Mouse (Mus musculus): ENCODE measurements at regions not wholly inside any gene's neighbourhood (a gene's known extent, or its start where the extent isn't known, plus 50 kb on each side); places are given as distances from the start of the nearest gene placed in this dataset.

- Histone ChIP-seq H3K4me1 (peaks cover 10% of the 10 kb centered on the region), H3K36me3 (no peaks in the 10 kb centered on the region), H3K27me3 (ENCODE audit: low read depth, poor library complexity, severe bottlenecking) (no peaks in the 10 kb centered on the region), H3K9me3 (replicated peaks) (no peaks in the 10 kb centered on the region), H3K4me3 (no peak overlapping the region), H3K27ac (peak overlapping the region; percentile 50; the same call in 1 of the 2 replicates)
- DNase-seq (ENCODE audit: low spot score): no peak
- WGBS: 42% methylated on average over 13 of the region's 13 CpGs
These were observed 210.8 kb downstream of the Prdm2 start for GRCm38 (mm10) chr4:143001961-143002360.

GRCm38 (mm10) chr4:143001486-143001885 lies 211.3 kb downstream of the Prdm2 start:
- peaks cover 10% of the 10 kb centered on the region for H3K4me1 ChIP-seq
- no peaks in the 10 kb centered on the region for H3K36me3 ChIP-seq
- DNase-seq (ENCODE audit: low spot score): no peak
- 68% methylated on average over 5 of the region's 5 CpGs for WGBS
- no peaks in the 10 kb centered on the region for H3K27me3 ChIP-seq (ENCODE audit: low read depth, poor library complexity, severe bottlenecking)
- 0 out of 2 replicates have a peak overlapping the region, but pooled peaks have one; percentile 50 for H3K27ac ChIP-seq
- H3K9me3 ChIP-seq (replicated peaks): no peaks in the 10 kb centered on the region
- H3K4me3 ChIP-seq: no peak overlapping the region

GRCm38 (mm10) chr4:142996406-142996805 lies 216.4 kb downstream of the Prdm2 start:
- Histone ChIP-seq H3K27me3 (ENCODE audit: low read depth, poor library complexity, severe bottlenecking) (no peaks in the 10 kb centered on the region), H3K36me3 (no peaks in the 10 kb centered on the region), H3K4me3 (no peak overlapping the region), H3K27ac (no peak overlapping the region), H3K4me1 (peaks cover 2% of the 10 kb centered on the region; the same call in 1 of the 2 replicates), H3K9me3 (replicated peaks) (no peaks in the 10 kb centered on the region)
- 57% methylated on average over 4 of the region's 4 CpGs for WGBS
- no peak for DNase-seq (ENCODE audit: low spot score)

GRCm38 (mm10) chr4:142991401-142991800 lies 221.4 kb downstream of the Prdm2 start:
- WGBS: 77% methylated on average over 4 of the region's 4 CpGs
- no peaks in the 10 kb centered on the region for H3K9me3 ChIP-seq (replicated peaks)
- H3K4me1 ChIP-seq: peaks cover 6% of the 10 kb centered on the region
- H3K36me3 ChIP-seq: no peaks in the 10 kb centered on the region
- H3K27me3 ChIP-seq (ENCODE audit: low read depth, poor library complexity, severe bottlenecking): no peaks in the 10 kb centered on the region
- H3K27ac ChIP-seq: no peak overlapping the region
- H3K4me3 ChIP-seq: no peak overlapping the region
- no peak for DNase-seq (ENCODE audit: low spot score)

GRCm38 (mm10) chr4:142989175-142989574 lies 223.6 kb downstream of the Prdm2 start:
- H3K27ac ChIP-seq: no peak overlapping the region
- H3K36me3 ChIP-seq: no peaks in the 10 kb centered on the region
- H3K27me3 ChIP-seq (ENCODE audit: low read depth, poor library complexity, severe bottlenecking): no peaks in the 10 kb centered on the region
- peaks cover 6% of the 10 kb centered on the region for H3K4me1 ChIP-seq
- 3% methylated on average over 8 of the region's 8 CpGs for WGBS
- H3K9me3 ChIP-seq (replicated peaks): no peaks in the 10 kb centered on the region
- DNase-seq (ENCODE audit: low spot score): peak; percentile 38
- peak overlapping the region; percentile 31 for H3K4me3 ChIP-seq

GRCm38 (mm10) chr4:142983295-142983624 lies 229.5 kb downstream of the Prdm2 start:
- H3K27me3 ChIP-seq (ENCODE audit: low read depth, poor library complexity, severe bottlenecking): no peaks in the 10 kb centered on the region
- H3K9me3 ChIP-seq (replicated peaks): no peaks in the 10 kb centered on the region
- 77% methylated on average over 6 of the region's 6 CpGs for WGBS
- no peak overlapping the region for H3K4me3 ChIP-seq
- H3K36me3 ChIP-seq: no peaks in the 10 kb centered on the region
- no peaks in the 10 kb centered on the region; the same call in 1 of the 2 replicates for H3K4me1 ChIP-seq
- H3K27ac ChIP-seq: no peak overlapping the region
- no peak for DNase-seq (ENCODE audit: low spot score)

- 74% methylated on average over 8 of the region's 8 CpGs for WGBS
- H3K4me1 ChIP-seq: no peaks in the 10 kb centered on the region; the same call in 1 of the 2 replicates
- DNase-seq (ENCODE audit: low spot score): no peak
- H3K9me3 ChIP-seq (replicated peaks): no peaks in the 10 kb centered on the region
- no peak overlapping the region for H3K4me3 ChIP-seq
- no peak overlapping the region for H3K27ac ChIP-seq
- no peaks in the 10 kb centered on the region for H3K36me3 ChIP-seq
- H3K27me3 ChIP-seq (ENCODE audit: low read depth, poor library complexity, severe bottlenecking): no peaks in the 10 kb centered on the region
These were observed 230.1 kb downstream of the Prdm2 start for GRCm38 (mm10) chr4:142982585-142983294.

- Histone ChIP-seq H3K36me3 (no peaks in the 10 kb centered on the region), H3K9me3 (replicated peaks) (no peaks in the 10 kb centered on the region), H3K27me3 (ENCODE audit: low read depth, poor library complexity, severe bottlenecking) (no peaks in the 10 kb centered on the region), H3K4me3 (no peak overlapping the region), H3K4me1 (no peaks in the 10 kb centered on the region), H3K27ac (no peak overlapping the region)
- no peak for DNase-seq (ENCODE audit: low spot score)
- WGBS: 90% methylated on average over 11 of the region's 11 CpGs
These were observed 237.2 kb downstream of the Prdm2 start for GRCm38 (mm10) chr4:142975620-142976019.

GRCm38 (mm10) chr4:142970040-142970439 lies 242.8 kb downstream of the Prdm2 start:
- Histone ChIP-seq H3K36me3 (no peaks in the 10 kb centered on the region), H3K4me3 (no peak overlapping the region), H3K27me3 (ENCODE audit: low read depth, poor library complexity, severe bottlenecking) (no peaks in the 10 kb centered on the region), H3K9me3 (replicated peaks) (no peaks in the 10 kb centered on the region), H3K4me1 (no peaks in the 10 kb centered on the region), H3K27ac (no peak overlapping the region)
- DNase-seq (ENCODE audit: low spot score): no peak
- 83% methylated on average over 4 of the region's 4 CpGs for WGBS

- H3K36me3 ChIP-seq: no peaks in the 10 kb centered on the region
- H3K4me1 ChIP-seq: no peaks in the 10 kb centered on the region
- H3K9me3 ChIP-seq (replicated peaks): no peaks in the 10 kb centered on the region
- no peak overlapping the region for H3K4me3 ChIP-seq
- no peak overlapping the region for H3K27ac ChIP-seq
- no peak for DNase-seq (ENCODE audit: low spot score)
- WGBS: 87% methylated on average over 2 of the region's 2 CpGs
- H3K27me3 ChIP-seq (ENCODE audit: low read depth, poor library complexity, severe bottlenecking): no peaks in the 10 kb centered on the region
These were observed 245.2 kb downstream of the Prdm2 start for GRCm38 (mm10) chr4:142967604-142968003.

GRCm38 (mm10) chr4:142956832-142957429 lies 255.9 kb downstream of the Prdm2 start:
- no peak for DNase-seq (ENCODE audit: low spot score)
- WGBS: 76% methylated on average over 8 of the region's 8 CpGs
- H3K9me3 ChIP-seq (replicated peaks): no peaks in the 10 kb centered on the region
- H3K27me3 ChIP-seq (ENCODE audit: low read depth, poor library complexity, severe bottlenecking): no peaks in the 10 kb centered on the region
- H3K27ac ChIP-seq: no peak overlapping the region
- no peaks in the 10 kb centered on the region for H3K4me1 ChIP-seq
- no peaks in the 10 kb centered on the region for H3K36me3 ChIP-seq
- H3K4me3 ChIP-seq: no peak overlapping the region

- WGBS: 88% methylated on average over 5 of the region's 5 CpGs
- H3K9me3 ChIP-seq (replicated peaks): no peaks in the 10 kb centered on the region
These were observed 256.4 kb downstream of the Prdm2 start for GRCm38 (mm10) chr4:142956376-142956775.

GRCm38 (mm10) chr4:142953724-142954123 lies 259.1 kb downstream of the Prdm2 start:
- WGBS: 78% methylated on average over 9 of the region's 9 CpGs
- no peaks in the 10 kb centered on the region for H3K4me1 ChIP-seq
- no peak overlapping the region for H3K27ac ChIP-seq
- H3K9me3 ChIP-seq (replicated peaks): no peaks in the 10 kb centered on the region
- H3K36me3 ChIP-seq: no peaks in the 10 kb centered on the region
- no peak for DNase-seq (ENCODE audit: low spot score)
- no peaks in the 10 kb centered on the region for H3K27me3 ChIP-seq (ENCODE audit: low read depth, poor library complexity, severe bottlenecking)
- no peak overlapping the region for H3K4me3 ChIP-seq

More at GRCm38 (mm10) chr4:142956376-142956775, 256.4 kb downstream of the Prdm2 start:
- Histone ChIP-seq H3K27me3 (ENCODE audit: low read depth, poor library complexity, severe bottlenecking) (no peaks in the 10 kb centered on the region), H3K4me1 (no peaks in the 10 kb centered on the region), H3K4me3 (no peak overlapping the region), H3K27ac (no peak overlapping the region), H3K36me3 (no peaks in the 10 kb centered on the region)
- no peak for DNase-seq (ENCODE audit: low spot score)
